Mouse (Mus musculus) c-Kit-positive CD71-positive TER-119-positive erythroid progenitor cells, embryonic 14.5 days (primary cell): Measurements from ENCODE around the gene Prrt1.

Source experiments
- DNase-seq: peaks from one replicate; pipeline ENCODE4 v3.0.0-alpha.2; 2013; ENCODE audit warnings: low spot score

Gene Prrt1

GRCm38 (mm10) chr17:34672246-34672792 lies 43.0 kb downstream of the Prrt1 start:
- no peak for DNase-seq

- no peak for DNase-seq
Measured at GRCm38 (mm10) chr17:34673139-34673538, 43.8 kb downstream of the Prrt1 start.

- DNase-seq, result no peak
Measured at GRCm38 (mm10) chr17:34674524-34675204, 45.3 kb downstream of the Prrt1 start.

GRCm38 (mm10) chr17:34675205-34676092 lies 46.1 kb downstream of the Prrt1 start:
- no peak for DNase-seq

GRCm38 (mm10) chr17:34676093-34676460 lies 46.7 kb downstream of the Prrt1 start:
- DNase-seq, result no peak

GRCm38 (mm10) chr17:34676671-34677070 lies 47.3 kb downstream of the Prrt1 start:
- no peak for DNase-seq

GRCm38 (mm10) chr17:34680191-34680590 lies 50.9 kb downstream of the Prrt1 start:
- no peak for DNase-seq

GRCm38 (mm10) chr17:34680621-34681020 lies 51.3 kb downstream of the Prrt1 start:
- no peak for DNase-seq

GRCm38 (mm10) chr17:34681132-34681571 lies 51.8 kb downstream of the Prrt1 start:
- no peak for DNase-seq

- no peak for DNase-seq
Measured at GRCm38 (mm10) chr17:34681881-34682536, 52.7 kb downstream of the Prrt1 start.
